Mouse (Mus musculus): ENCODE results near the gene Zdhhc19.
A peak's percentile ranks its signal among the peaks of the same experiment; 100 is the strongest.

The Zdhhc19 gene

DNA sequence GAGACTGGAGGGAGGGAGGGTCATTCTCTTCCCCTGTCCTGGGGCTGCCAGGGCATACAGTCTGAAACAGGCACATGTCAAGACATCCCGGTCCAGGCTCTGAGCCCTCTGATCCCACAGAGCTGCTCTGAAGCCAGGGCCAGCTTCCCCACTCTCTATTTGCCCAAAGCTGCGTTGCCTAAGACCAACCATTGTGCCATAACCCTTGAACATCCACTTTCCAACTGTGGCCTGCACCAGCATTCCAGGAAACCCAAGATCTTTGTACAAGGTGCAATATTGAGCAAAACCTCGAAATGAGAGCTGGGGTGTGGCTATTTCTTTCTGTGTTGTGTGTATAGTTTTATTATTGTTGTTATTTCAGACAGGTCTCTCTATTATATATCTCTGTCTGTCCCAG lies 59.5 kb downstream of the Zdhhc19 start:
- DNase-seq: no peak

DNA sequence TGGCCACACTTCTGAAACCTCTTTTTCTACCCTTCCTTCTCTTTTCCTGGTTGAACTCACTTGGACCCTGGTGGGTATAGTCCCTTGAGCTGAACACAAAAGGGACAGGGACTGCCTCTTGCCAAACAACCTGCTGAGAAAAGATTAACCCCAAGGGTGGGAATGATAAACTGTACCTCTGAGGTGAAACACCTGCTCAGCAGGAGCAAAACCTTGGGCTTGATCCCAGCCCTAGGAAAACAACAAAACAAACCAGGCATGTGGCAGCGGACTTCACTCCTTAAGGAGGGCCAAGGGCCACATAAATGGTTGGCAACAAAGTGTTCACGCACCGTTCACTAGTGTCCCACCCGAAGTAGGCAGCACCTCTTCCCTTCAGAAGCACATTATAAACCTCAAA lies 63.4 kb downstream of the Zdhhc19 start:
- no peak for DNase-seq

DNA sequence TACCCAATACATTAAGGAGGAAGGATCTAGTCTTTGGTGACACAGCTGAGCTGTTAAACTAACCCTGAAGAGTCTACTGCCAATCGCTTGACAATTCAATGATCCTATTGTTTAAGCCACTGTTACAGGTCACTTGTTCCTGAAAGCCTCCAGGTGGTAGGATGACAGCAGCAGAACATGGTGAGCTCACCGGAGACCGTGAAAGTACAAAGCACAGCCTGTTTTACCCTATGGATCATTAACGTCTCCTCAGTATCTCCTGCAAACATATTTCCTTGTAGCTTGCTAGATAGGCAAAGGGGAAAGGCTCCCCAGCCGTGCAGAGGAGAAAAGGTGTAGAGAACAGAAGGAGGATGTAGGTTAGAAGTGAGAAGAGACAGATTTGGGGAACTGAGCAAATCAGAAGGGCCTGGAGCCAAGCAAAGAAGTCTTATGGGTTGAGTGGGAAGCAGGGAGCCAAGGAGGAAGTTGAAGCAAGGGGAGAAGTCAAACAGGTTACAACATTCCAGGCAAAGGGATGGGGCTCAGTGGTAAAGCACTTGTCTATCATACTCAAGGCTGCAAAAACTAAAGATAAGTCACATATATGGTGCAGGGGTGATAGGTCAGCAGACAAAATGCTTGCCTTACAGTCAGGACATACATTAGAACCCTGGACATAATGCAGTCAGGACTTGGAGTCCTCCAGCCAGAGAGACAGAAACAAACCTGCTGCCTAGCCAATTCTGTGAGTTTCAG lies 67.2 kb downstream of the Zdhhc19 start:
- no peak for DNase-seq

DNA sequence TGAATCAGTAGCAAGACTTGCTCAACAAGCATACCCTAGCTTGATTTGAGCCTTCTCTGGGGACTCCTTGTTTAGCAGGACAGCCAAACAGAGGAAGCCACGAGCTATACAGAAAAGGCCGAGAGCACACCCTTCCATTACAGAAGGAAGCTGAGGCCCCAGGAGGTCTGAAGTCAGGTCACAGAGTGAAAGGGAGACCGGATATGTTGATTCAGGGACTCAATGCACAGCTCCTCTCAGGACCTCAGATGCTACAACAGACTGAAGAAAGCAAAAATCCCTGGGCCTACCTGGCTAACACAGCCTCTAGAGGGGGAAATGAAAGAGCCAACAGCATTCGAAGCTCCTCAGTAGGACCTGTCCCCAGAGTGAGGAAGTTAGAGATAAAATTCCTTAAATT lies 71.2 kb downstream of the Zdhhc19 start:
- no peak for DNase-seq

DNA sequence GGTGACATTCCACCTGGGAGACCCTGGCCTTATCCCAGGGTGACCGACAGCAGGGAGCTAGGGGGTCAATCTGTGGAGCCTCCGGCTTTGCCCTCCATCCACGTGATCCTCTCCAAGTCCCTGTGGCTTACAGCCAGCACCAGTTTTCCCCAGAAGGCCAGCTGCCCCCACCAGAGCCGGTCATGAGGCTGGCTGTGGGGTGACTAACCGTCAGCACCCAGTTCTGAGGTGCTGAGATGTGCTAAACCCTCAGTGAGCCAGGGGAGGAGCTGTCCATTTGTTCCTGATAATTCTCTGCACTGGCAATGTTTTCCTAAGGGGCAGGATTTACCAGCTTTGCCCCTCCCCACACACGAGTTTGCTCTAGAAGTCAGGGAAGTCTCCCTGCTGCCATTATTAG lies 72.3 kb downstream of the Zdhhc19 start:
- no peak for DNase-seq

DNA sequence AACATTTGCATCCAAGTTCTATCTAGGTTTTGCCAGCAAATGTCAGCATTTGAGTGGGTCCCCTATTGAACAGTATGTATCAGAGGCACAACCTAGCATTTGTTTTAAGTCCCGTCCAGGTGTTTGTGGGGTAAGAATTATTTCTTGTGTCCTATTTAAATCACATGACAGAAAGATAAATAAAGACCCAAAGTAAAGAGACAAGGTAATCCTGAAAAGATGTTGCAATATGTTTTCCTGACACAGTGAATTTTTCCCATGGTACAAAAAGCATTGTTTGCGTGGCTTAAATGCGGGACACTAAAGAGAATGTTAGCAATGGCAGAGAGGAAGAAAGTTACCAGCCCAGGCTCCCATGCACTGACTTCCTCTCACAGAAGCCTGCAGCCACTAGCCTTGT lies 74.0 kb downstream of the Zdhhc19 start:
- no peak for DNase-seq

DNA sequence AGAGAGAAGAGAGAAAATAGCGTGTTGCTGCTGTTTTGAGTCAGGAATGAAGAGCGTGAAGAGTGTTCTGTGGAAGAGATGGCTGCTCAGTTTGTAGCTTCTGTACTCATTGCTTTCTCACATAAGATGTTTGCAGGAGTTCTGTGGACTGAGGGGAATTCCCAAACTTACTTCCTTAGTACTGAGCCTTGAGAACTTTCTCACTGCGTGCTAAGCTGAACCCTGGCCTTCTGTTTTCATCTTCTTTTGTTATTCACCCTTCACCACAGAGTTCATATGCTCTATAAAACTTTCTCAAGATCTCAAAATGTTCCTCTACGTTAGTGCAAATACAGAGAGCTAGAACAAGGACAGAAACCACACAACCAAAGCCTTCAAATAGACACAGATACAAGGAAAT lies 76.5 kb downstream of the Zdhhc19 start:
- DNase-seq: no peak

DNA sequence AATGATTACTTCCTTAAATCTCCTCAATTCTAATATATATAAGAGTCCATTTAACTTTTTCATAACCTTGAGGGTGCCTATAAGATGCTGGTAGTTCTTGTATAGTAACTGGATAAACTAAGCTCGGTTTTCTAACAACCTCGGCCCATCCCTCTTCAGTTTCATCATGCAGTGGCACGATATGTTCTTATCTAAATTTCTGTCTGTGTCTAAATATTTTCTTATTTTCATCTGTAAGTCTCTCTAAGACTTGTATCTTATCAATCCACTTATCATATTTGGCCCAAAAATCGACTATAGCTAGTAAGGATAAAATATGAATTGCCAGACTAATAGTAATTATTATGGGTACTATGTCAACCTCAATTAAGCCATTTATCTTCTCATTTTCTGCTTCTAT lies 90.4 kb downstream of the Zdhhc19 start:
- no peak for DNase-seq

DNA sequence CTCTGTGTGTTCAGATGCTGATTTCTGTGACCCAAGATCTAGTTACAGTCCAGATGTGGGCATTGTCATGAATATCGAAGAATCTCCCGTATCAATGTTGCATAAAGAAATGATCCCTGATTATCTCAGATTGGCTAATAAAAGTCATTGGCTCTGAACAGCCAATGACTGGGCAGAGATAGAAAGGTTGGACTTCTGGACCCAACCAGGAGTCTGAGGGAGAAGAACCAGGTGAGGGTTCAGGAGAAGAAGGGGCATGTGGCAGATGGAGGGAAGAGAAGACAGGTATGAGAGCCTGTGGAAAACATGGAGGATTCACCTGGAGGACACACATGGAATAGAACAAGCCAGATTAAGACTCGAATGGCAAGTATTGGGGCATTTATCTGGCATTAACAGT lies 92.5 kb downstream of the Zdhhc19 start:
- no peak for DNase-seq

DNA sequence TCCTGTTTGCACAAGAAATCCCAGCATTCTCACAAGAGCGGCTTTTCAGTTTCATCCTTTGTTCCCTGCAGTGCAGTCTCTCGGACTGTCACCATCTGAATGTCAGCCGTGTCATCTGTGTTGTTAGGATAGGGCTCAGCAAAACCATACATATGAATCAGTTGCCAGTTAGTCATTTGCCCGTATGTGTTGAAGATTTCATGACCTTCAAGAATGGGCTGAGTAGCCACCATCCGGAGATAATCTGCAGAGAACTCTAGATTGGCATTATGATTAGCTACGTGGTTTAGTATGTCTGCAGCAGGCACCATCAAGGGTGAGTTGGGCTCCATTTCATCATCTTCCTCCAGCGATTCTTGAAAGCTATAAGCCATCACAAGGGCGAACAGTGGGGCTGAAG lies 95.5 kb downstream of the Zdhhc19 start:
- no peak for DNase-seq

DNA sequence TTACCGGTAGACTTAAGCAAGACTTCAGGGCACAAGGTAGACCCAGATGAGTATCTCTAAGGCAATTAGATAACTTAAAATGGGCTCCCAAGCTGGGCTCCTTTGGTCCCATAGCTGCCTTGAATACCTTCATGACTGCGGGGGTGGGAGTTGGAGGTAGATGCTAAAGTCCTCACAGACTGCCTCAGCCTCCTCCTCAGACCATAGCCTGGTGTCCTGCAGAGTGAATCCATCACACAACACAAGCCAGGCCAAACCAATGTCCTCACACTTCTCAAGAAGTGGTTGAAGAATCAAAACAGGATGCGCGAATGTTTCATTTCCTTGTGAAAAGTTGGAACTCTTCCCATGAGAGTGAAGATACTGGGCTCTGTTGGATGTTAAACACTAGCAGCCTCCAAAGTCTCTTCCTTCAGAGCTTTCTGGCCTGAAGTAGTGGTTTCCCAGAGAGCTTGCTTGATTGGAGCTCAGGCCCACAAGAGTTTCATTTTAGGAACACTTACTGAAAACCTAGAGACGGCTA lies 97.3 kb downstream of the Zdhhc19 start:
- no peak for DNase-seq

DNA sequence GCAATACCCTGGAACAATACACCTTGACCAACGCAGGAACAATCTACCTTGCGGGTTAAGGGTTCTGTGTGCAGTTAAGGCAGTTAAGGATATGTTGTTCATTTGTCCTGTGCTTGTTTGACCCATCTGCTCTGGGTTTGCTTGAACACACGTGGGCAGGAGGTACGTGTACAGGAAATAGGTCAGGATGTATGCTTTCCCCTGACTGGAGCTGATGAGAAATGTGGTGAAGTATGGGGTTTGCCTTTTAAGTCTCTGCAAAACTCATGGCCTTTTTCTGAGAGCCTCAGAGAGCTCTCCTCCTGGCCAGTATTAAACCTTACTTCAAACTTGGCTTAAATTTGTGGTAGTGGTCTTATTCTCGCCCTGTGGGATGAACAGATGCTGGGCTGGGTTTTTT lies 97.9 kb downstream of the Zdhhc19 start:
- DNase-seq: no peak

DNA sequence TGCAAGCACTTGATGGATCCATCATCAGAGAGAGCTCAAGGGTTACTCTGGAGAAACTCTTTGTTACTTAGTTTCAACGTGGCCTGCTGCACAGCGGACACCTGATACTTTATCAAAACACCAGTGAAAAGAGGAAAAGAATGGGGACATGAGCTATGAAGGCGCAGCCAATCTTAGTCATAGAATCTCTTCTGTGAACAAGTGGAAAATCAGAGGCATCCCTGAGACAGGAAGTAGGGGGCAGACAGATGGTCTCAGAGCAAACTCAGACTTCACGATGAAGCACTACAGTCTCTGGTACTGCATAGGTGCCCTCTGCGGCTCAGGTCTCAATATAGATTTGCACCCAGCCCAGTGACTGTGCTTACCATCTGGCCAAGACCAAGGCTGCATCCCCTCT lies 98.6 kb downstream of the Zdhhc19 start:
- no peak for DNase-seq

DNA sequence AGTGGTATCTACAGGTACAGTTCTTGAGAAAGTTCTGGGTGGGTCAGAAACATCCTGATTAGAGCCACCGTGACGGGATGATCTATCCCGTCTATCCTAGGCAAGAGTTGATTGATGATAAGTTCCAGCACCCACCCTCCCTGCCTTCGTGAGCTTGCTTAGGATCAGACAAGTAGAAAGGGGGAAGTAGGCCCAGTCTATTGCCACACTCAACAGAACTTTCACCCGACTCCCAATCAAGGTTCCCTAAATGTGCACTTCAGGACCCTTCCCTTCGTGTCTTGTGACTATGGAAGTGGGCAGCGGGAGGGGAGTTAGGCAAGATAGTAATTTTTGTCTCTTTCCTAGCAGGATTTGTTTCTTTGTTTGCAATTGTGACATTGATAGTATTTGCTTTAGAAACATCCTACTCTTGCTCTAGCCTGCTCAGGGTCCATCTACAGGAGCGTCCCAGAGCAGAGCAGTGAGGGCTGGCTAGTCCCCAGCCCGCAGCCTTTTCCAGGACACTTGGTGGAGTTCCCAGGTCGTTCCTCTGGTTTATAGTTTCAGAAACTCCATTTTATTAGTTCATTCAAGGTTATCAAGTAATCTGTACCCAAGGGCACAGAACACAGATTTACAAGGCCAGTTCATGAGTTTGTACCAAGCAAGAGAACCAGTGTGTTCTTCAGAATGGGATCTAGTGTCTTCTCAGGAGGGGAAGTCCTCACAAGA lies 99.2 kb downstream of the Zdhhc19 start:
- DNase-seq: no peak

DNA sequence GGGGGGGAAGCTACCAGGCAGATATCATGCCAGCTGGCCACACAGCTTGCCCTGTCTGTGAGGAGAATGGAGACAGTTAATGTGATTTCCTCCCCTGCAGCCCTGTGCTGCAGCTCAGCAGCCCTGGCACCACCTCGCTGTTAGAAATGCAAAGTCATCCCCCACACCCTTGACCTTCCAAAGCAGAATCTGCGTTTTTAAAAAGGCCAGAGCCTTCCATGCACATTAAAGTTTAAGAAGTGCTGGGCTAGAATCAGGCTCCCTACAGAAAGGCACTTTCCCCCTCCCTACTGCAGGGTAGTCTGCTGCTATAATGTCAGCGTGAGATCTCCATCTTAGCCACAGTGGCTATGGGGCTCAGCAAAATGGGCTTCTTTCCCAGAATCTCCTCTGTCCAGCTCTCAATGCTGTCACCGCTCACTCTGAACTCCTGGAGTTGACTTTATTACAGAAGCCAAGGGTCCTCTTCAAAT lies 101.9 kb downstream of the Zdhhc19 start:
- DNase-seq: no peak

DNA sequence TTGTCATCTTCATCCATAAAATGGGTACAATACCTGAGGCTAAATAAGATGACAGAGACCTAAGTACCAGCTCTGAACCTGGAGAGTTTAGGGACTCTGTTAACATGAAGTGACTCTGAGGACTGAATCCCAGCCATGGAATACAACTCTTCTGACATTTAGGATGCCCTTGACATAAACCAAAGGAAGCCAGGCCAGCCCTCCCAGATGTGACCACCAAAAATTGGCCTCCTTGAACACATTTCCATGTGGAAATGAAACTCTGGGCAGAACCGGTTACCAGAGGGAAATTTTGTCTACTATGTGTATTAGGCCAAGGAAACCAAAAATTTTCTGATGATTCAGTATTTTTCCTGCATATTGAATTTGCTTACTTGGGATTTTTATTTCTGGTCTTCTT lies 103.1 kb downstream of the Zdhhc19 start:
- no peak for DNase-seq

DNA sequence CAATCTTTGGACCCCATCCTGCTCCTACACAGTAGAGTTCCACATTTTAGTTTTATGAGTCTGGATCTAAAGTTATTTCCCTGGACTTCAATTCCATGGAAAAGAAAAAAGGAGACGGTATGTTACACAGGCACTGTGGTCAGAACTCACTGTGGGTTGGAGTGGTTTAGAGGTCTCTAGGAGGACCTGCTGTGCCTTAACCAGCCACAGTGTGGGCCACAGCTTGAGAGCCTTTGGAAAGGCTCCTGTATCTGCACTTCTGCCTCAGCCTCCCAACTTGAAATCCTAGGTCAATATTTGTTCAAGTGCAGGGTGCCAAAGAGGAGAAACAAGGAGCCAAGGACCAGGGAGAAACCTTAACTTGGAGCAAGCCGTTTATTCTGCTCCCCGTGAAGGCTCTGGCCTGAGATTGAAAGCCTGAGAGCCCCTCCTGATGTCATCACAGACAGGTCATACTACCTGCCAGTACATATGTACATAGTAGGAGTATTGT lies 106.2 kb downstream of the Zdhhc19 start:
- DNase-seq: no peak

DNA sequence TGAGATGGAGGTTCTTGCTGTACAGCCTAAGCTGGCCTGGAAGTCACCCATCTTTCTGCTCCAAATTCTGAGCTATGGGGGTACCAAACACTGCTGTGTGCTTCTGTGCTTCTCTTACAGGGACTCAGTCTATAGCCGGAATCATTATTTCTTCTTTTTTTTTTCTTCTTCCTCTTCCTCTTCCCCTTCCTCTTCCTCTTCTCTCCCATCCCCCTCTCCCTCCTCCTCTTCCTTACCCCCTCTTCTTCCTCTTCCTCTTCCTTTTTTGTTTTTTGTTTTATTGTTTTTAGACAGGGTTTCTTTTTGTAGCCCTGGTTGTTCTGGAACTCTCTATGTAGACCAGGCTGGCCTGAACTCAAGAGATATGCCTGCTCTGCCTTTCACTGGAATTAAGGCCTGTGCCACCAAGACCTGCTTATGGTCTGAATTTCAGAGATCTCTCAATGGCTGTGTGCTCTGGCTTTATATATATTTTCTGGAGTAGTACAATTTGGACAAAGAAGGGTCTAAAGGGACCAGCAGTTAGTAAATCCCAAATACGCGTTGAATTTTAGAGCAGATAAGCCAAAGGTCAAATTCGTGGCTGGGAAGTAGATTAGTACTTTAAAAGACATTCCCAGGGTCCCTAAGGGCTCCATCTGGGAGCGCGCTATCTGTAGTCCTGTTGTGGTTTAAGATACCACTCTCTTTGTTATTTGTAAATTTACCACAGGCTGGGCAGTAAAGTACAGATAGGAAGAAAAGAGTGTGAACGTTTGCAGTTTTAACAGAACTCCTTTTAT lies 111.7 kb downstream of the Zdhhc19 start:
- DNase-seq: no peak

DNA sequence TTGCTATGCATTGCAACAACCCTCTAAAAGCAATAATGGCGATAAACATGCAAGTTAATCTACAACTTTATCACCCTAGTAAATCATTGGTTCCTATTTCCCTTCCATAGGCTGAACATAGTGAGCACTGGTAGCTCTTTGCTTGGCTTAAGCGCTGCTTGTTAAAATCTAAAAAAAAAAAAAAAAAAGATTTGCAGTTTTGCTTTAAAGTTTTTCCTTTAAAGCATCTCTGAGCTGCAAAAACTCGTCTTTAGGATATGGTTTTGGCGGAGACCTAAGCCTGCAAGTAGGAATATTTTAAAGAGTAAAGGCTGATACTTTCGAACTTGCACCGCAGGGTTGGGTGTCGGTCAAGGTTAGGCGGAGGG lies 112.3 kb downstream of the Zdhhc19 start:
- no peak for DNase-seq

DNA sequence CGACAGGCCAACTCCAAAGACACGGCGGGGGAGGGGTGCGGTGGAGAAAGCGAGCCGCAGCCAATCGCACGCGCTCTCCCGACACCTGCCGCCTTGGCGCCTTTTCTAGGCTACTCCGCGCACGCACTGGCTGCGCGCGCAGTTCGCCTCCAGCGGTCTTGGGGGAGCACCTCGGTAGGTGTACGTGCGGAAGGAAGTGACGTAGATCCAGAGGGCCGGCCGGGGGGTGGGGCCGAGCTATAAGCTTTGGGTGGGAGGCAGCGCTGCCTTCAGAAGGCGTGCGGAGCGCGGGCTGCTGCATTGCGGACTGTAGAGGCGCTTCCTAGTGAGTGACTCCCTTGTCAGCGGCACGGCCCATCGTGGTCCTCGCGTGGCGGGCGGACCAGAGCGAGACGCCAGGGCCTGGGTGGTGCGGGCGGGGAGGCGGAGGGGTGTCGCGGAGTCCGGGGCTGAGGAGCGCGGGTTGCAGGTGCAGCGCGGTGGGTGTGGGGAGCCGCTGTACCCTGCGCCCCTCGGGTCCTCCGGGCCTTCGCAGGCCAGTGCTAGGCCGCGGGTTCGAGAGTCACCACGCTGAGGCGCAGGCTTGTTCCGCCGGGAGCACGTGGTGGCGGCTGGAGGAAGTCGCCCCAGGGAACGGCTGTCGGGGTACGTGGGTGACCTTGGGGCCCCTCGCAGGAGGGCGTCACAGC lies 112.8 kb downstream of the Zdhhc19 start, which contains the start of gene Tfrc:
Gene Tfrc, plus strand, starts transcription at position 209 of the 689 bp plus-strand sequence.
- peak; percentile 96 for DNase-seq

DNA sequence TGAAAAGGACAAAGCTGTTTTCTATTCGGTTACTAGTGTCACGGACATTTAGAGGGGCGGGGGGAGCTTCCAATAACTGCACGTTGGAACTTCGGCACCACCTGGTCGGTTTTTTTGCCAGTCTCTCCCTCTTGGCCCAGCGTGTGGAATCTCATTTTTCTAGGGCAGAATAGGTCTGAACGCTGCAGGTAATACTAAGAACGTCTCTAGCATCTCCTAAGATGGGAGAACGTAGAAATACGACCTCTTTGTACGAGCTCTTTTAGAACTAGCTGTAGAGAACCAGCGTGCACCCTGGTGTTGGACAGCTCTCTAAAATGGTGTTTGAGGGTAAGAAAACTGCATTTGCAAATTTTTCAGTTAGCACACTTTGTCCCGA lies 113.3 kb downstream of the Zdhhc19 start:
- no peak for DNase-seq

DNA sequence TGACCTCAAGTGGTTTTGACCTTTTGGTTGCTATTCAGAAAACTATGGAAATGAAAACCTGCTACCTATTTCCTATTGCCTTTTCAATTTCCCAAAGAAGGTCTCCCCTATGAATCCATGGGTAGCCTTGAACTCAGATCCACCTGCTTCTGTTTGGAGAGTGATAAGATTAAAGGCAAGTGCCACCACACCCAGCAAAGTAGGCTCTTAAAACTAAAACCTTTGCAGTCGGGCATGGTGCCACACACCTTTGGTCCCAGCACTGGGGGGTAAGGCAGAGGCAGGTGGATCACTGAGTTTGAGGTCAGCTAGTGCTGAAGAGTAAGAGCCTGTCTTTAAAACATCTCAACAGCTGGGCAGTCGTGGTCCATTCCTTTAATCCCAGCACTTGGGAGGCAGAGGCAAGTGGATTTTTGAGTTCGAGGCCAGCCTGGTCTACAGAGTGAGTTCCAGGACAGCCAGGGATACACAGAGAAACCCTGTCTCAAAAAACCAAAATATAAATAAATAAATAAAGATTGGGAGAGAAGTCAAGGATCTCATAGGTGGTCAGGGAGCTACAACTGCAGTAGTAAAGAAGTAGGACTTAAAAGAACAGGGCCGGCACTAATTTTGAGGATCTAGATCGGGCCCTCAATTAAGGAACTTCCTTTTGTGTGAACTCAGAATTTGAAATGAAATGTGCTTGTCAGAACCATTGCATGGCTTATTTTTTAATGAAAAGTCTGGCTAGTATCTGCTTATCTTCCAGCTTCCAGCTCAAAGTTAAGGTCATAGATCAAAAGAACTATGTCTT lies 114.6 kb downstream of the Zdhhc19 start:
- no peak for DNase-seq

Measured in right cerebral cortex, postnatal 14 days (tissue).